9 mouse cellular contexts compared by ENCODE assay signal in the genomic region with DNA sequence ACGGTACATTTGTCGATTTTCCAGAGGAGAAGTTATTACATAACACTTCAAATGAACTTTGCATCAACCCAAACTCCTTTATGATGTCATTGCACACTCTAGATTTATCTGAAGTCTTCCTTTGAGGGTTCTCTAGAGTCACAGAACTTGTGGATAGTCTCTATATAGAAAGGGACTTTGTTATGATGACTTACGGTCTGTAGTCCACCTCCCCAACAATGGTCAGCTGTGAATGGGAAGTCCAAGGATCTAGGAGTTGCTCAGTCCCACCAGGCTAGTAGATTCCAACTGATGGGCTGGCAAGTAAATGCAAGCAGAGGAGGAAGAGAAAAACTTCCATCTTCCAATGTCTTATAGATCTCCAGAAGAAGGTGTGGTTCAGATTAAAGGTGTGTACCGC. TPM values are rescaled to one million over a fixed set of nuclear protein-coding genes. Genes with fewer than 3 reads are reported as not detected.
DNase-seq lines count a peak whose midpoint lies in the region; ATAC-seq and TF ChIP-seq lines count a peak whose summit lies in the region.
"Had no signal": no experiment of that assay in that cellular context is flagged by ENCODE, and none has a peak within 500 bp of the region (broad histone marks: within the 10 kb centered on the region; RNA-seq: fewer than 3 reads in every experiment).

No protein-coding gene starts in this region.

- H3K27me3 ChIP-seq in cerebellum, adult 2 months (ENCODE audit: control insufficient read depth, insufficient read depth, low read length), result no peaks in the 10 kb centered on the region
- H3K27me3 ChIP-seq in megakaryocyte, embryonic 14.5 days (replicated peaks), result no peaks in the 10 kb centered on the region
- H3K27me3 ChIP-seq in limb, embryonic 15.5 days, result no peaks in the 10 kb centered on the region
- no peaks in the 10 kb centered on the region for H3K27me3 ChIP-seq in stomach, postnatal 0 days (ENCODE audit: control insufficient read depth, insufficient read depth, low read length)

- no peaks in the 10 kb centered on the region for H3K9me3 ChIP-seq in megakaryocyte, embryonic 14.5 days
- no peaks in the 10 kb centered on the region for H3K9me3 ChIP-seq in limb, embryonic 15.5 days
- no peaks in the 10 kb centered on the region for H3K9me3 ChIP-seq in stomach, postnatal 0 days (ENCODE audit: control insufficient read depth, low read length)

- H3K36me3 ChIP-seq in megakaryocyte, embryonic 14.5 days (replicated peaks; ENCODE audit: low read length), result peaks cover 23% of the 10 kb centered on the region
- peaks cover 18% of the 10 kb centered on the region for H3K36me3 ChIP-seq in limb, embryonic 15.5 days
- peaks cover 12% of the 10 kb centered on the region; the same call in 1 of the 2 replicates for H3K36me3 ChIP-seq in stomach, postnatal 0 days (ENCODE audit: control insufficient read depth, insufficient read depth, low read length)

- H3K27ac ChIP-seq in cerebellum, adult 2 months (ENCODE audit: insufficient read depth, low read length), result no peak overlapping the region; the same call in 1 of the 2 replicates
- H3K27ac ChIP-seq in limb, embryonic 15.5 days, result peak overlapping the region; percentile 86
- H3K27ac ChIP-seq in stomach, postnatal 0 days (replicated peaks), result 0 out of 2 replicates have a peak overlapping the region, but pooled peaks have one; percentile 45

- no peak for TF ChIP-seq POLR2A in cerebellum, adult 2 months (IDR thresholded peaks at IDR 0.05; ENCODE audit: borderline replicate concordance, insufficient read depth, low read length)

- DNase-seq in cerebellum, adult 2 months, result no peak
- DNase-seq in cerebellum, adult 11 months, result no peak
- no peak for DNase-seq in stomach, postnatal 0 days (ENCODE audit: low spot score)
- no peak for DNase-seq in thymus, postnatal 4 days
- no peak for DNase-seq in c-Kit-positive CD71-positive TER-119-positive erythroid progenitor cells, embryonic 14.5 days (ENCODE audit: low spot score)

- H3K4me3 ChIP-seq in cerebellum, adult 2 months (replicated peaks; ENCODE audit: insufficient read depth, low read depth, low read length), result peak overlapping the region; percentile 46
- H3K4me3 ChIP-seq in megakaryocyte, embryonic 14.5 days (replicated peaks), result peak overlapping the region; percentile 97
- H3K4me3 ChIP-seq in limb, embryonic 15.5 days, result peak overlapping the region; percentile 84
- peak overlapping the region; percentile 39 for H3K4me3 ChIP-seq in stomach, postnatal 0 days (ENCODE audit: low read depth, low read length)

- ATAC-seq in megakaryocyte, adult 5-6 weeks (ENCODE audit: poor library complexity, severe bottlenecking), result no peak
- ATAC-seq in limb, embryonic 15.5 days (ENCODE audit: insufficient number of reproducible peaks, low FRiP score, low TSS enrichment, low read depth), result no peak
- no peak for ATAC-seq in stomach, postnatal 0 days (ENCODE audit: low FRiP score, low TSS enrichment)

- no peak for TF ChIP-seq EP300 in stomach, postnatal 0 days (optimal IDR thresholded peaks at IDR 0.05)

- no peak for TF ChIP-seq CTCF in cerebellum, adult 2 months (IDR thresholded peaks at IDR 0.05; ENCODE audit: borderline replicate concordance, insufficient read depth, low read depth, low read length)
- no peak for TF ChIP-seq CTCF in stomach, postnatal 0 days (IDR thresholded peaks at IDR 0.05; ENCODE audit: low read depth)

- H3K9ac ChIP-seq in limb, embryonic 15.5 days, result 0 out of 2 replicates have a peak overlapping the region, but pooled peaks have one; percentile 37
- H3K9ac ChIP-seq in stomach, postnatal 0 days (ENCODE audit: low read length), result no peak overlapping the region

- 34% methylated on average over 4 of the region's 4 CpGs for WGBS in cerebellum, adult 2 months
- 35% methylated on average over 4 of the region's 4 CpGs for WGBS in limb, embryonic 15.5 days
- 33% methylated on average over 4 of the region's 4 CpGs for WGBS in stomach, postnatal 0 days

- H3K4me2 ChIP-seq in limb, embryonic 15.5 days, result peak overlapping the region; percentile 53
- peak overlapping the region; percentile 54 for H3K4me2 ChIP-seq in stomach, postnatal 0 days (replicated peaks; ENCODE audit: low read depth)

- H3K4me1 ChIP-seq in cerebellum, adult 2 months (ENCODE audit: control insufficient read depth, insufficient read depth, low read length), result peaks cover 5% of the 10 kb centered on the region; the same call in 1 of the 2 replicates
- H3K4me1 ChIP-seq in megakaryocyte, embryonic 14.5 days, result peaks cover 29% of the 10 kb centered on the region
- H3K4me1 ChIP-seq in limb, embryonic 15.5 days, result peaks cover 7% of the 10 kb centered on the region
- peaks cover 2% of the 10 kb centered on the region; the same call in 1 of the 2 replicates for H3K4me1 ChIP-seq in stomach, postnatal 0 days (replicated peaks; ENCODE audit: control insufficient read depth, insufficient read depth)

RNA-seq across cellular contexts. Expression of a gene that starts 0.6 kb away (rescaled TPM):
- 57.0 and 68.4 TPM in 2 replicates for polyA plus RNA-seq in cerebellum, adult 2 months (2012; rRNA removed)
- polyA plus RNA-seq in megakaryocyte, embryonic 14.5 days (2012; ENCODE audit: insufficient read depth, low replicate concordance), result 145 and 321 TPM in 2 replicates
- 70.9 and 71.0 TPM in 2 replicates for total RNA-seq in megakaryocyte, adult 5-6 weeks (2015)
- total RNA-seq in megakaryocyte, adult 5-6 weeks (2017), result 35.1 and 42.6 TPM in 2 replicates
- 90.4 and 90.9 TPM in 2 replicates for polyA plus RNA-seq in limb, embryonic 15.5 days (2015; fragmentation: Nextera tagmentation; extraction: Ambion mirVana)
- polyA plus RNA-seq in stomach, postnatal 0 days (2015; fragmentation: Nextera tagmentation; extraction: Ambion mirVana), result 39.8 and 42.8 TPM in 2 replicates

RNA-seq across cellular contexts. Expression of a gene that starts 1.3 kb away (rescaled TPM):
- 0.38 and 0.74 TPM in 2 replicates for polyA plus RNA-seq in cerebellum, adult 2 months (2012; rRNA removed)
- polyA plus RNA-seq in megakaryocyte, embryonic 14.5 days (2012; ENCODE audit: insufficient read depth, low replicate concordance), result 1.5 and 5.6 TPM in 2 replicates
- total RNA-seq in megakaryocyte, adult 5-6 weeks (2015), result 0.45 and 1.0 TPM in 2 replicates
- total RNA-seq in megakaryocyte, adult 5-6 weeks (2017), result 1.1 and 1.3 TPM in 2 replicates
- 1.1 and 1.4 TPM in 2 replicates for polyA plus RNA-seq in limb, embryonic 15.5 days (2015; fragmentation: Nextera tagmentation; extraction: Ambion mirVana)
- polyA plus RNA-seq in stomach, postnatal 0 days (2015; fragmentation: Nextera tagmentation; extraction: Ambion mirVana), result 0.46 and 0.96 TPM in 2 replicates

RNA-seq across cellular contexts. Expression of a gene that starts 6.6 kb away (rescaled TPM):
- polyA plus RNA-seq in cerebellum, adult 2 months (2012; rRNA removed), result 7.8 and 8.8 TPM in 2 replicates
- polyA plus RNA-seq in megakaryocyte, embryonic 14.5 days (2012; ENCODE audit: insufficient read depth, low replicate concordance), result not detected in 2 replicates
- 0.21 and 0.51 TPM in 2 replicates for total RNA-seq in megakaryocyte, adult 5-6 weeks (2015)
- total RNA-seq in megakaryocyte, adult 5-6 weeks (2017), result 0.26 and 0.49 TPM in 2 replicates
- polyA plus RNA-seq in limb, embryonic 15.5 days (2015; fragmentation: Nextera tagmentation; extraction: Ambion mirVana), result 0.56 and 0.62 TPM in 2 replicates
- 0.56 and 0.63 TPM in 2 replicates for polyA plus RNA-seq in stomach, postnatal 0 days (2015; fragmentation: Nextera tagmentation; extraction: Ambion mirVana)
- polyA plus RNA-seq: large intestine, adult 2 months had no signal

RNA-seq across cellular contexts. Expression of a gene that starts 20.6 kb away (rescaled TPM):
- polyA plus RNA-seq in cerebellum, adult 2 months (2012; rRNA removed), result 74.1 and 88.9 TPM in 2 replicates
- polyA plus RNA-seq in megakaryocyte, embryonic 14.5 days (2012; ENCODE audit: insufficient read depth, low replicate concordance), result 439 and 1,079 TPM in 2 replicates
- 45.2 and 62.1 TPM in 2 replicates for total RNA-seq in megakaryocyte, adult 5-6 weeks (2015)
- 40.5 and 48.4 TPM in 2 replicates for total RNA-seq in megakaryocyte, adult 5-6 weeks (2017)
- polyA plus RNA-seq in limb, embryonic 15.5 days (2015; fragmentation: Nextera tagmentation; extraction: Ambion mirVana), result 140 and 142 TPM in 2 replicates
- polyA plus RNA-seq in stomach, postnatal 0 days (2015; fragmentation: Nextera tagmentation; extraction: Ambion mirVana), result 439 and 445 TPM in 2 replicates

RNA-seq across cellular contexts. Expression of a gene that starts 24.5 kb away (rescaled TPM):
- polyA plus RNA-seq in cerebellum, adult 2 months (2012; rRNA removed), result 0.62 and 1.0 TPM in 2 replicates
- 3.5 and 6.7 TPM in 2 replicates for polyA plus RNA-seq in megakaryocyte, embryonic 14.5 days (2012; ENCODE audit: insufficient read depth, low replicate concordance)
- 17.5 and 18.6 TPM in 2 replicates for total RNA-seq in megakaryocyte, adult 5-6 weeks (2015)
- 27.1 and 30.5 TPM in 2 replicates for total RNA-seq in megakaryocyte, adult 5-6 weeks (2017)
- polyA plus RNA-seq in limb, embryonic 15.5 days (2015; fragmentation: Nextera tagmentation; extraction: Ambion mirVana), result 0.25 and 0.54 TPM in 2 replicates
- 0.59 and 0.68 TPM in 2 replicates for polyA plus RNA-seq in stomach, postnatal 0 days (2015; fragmentation: Nextera tagmentation; extraction: Ambion mirVana)

Comparison
In these comparisons a context has a peak if more than half of its experiments do, and no peak if none do; other contexts are left out.
1. H3K4me3 ChIP-seq: peak in every context shown above with its lines; median percentile 97 in megakaryocyte, embryonic 14.5 days; 84 in limb, embryonic 15.5 days; 46 in cerebellum, adult 2 months; 39 in stomach, postnatal 0 days.